Mouse (Mus musculus) cerebellum, postnatal 10 days (tissue): ENCODE measurements around the gene Orai3.
A peak's percentile ranks its signal among the peaks of the same experiment; 100 is the strongest.
"Not testable (repeated sequence)": the region's sequence is repeated elsewhere in the genome, so short reads cannot be mapped to it uniquely, and the experiment has no call there.

ENCODE experiments used
- DNase-seq, 2 experiments: peaks; one replicate each; pipeline ENCODE4 v3.0.0; 2021; ENCODE audit warnings: mixed read lengths in 2 of 2

The Orai3 gene

DNA sequence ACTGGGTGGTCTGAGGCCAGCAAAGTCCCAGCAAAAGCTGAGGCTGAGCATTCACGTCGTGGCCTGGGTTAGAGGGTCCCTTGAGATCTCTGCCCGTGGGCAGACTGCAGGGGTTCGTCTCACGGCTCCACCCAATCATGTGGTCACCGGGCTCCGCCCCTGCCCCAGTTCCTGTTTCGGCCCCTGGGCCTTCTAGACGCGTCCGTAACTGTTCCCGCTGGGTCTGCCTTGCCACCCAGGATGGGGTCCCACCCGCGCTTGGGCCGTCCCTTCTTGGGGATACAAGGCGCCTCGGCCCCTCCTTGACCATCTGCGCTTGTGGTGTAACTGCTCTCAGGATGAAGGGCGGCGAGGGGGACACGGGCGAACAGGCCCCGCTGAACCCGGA lies at the start of gene Orai3:
TSS of gene Orai3 (plus strand) at position 165 of the 388 bp plus-strand sequence.
- DNase-seq: peak; percentile 81

DNA sequence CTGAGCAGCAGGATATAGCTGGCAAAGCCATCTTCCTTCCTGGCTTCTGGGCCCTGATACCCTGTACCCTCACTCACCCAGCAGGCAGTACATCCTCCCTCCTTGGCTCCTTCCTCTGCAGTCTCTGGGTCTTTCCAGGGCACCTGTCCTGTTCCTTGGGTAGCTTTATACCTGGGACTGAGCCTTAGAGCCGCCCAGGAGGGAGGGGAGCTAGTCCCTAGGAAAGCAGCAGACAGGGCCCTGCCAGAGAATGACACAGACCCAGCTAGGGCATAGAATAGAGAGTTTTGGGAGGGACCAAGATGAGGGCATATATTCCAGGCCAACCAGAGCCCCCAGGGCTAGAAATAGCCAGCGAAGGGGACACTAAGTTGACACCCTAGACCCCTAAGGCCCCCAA lies 44.1 kb upstream of the Orai3 start:
- DNase-seq: no peak

DNA sequence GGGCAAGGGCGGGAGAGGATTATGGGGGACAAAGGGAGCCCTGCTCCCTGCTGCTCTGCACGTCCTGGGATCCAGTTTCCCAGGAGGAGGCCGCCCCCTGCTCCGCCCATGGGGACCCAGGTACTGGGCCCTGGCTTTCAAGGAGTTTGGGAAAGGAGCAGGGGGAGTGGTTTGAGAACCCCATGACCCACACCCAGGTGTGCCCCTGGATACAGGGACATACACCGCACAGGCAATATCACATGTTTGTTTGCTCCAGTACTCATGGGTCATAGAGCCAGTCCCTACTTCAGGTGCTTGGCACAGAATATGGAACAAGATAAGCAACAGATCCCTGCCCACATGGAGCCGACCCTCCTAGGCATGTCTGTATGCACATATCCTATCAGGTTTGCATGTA lies 43.7 kb upstream of the Orai3 start:
- no peak for DNase-seq

GRCm38 (mm10) chr7:127727898-127728297 lies 41.7 kb upstream of the Orai3 start:
- no peak for DNase-seq

- DNase-seq: no peak
Measured at GRCm38 (mm10) chr7:127730170-127730569, 39.4 kb upstream of the Orai3 start.

GRCm38 (mm10) chr7:127732066-127732465 lies 37.5 kb upstream of the Orai3 start, which contains the start of gene Ctf2:
Gene Ctf2, minus strand, starts transcription at chr7:127732166.
- DNase-seq: not testable (repeated sequence)

DNA sequence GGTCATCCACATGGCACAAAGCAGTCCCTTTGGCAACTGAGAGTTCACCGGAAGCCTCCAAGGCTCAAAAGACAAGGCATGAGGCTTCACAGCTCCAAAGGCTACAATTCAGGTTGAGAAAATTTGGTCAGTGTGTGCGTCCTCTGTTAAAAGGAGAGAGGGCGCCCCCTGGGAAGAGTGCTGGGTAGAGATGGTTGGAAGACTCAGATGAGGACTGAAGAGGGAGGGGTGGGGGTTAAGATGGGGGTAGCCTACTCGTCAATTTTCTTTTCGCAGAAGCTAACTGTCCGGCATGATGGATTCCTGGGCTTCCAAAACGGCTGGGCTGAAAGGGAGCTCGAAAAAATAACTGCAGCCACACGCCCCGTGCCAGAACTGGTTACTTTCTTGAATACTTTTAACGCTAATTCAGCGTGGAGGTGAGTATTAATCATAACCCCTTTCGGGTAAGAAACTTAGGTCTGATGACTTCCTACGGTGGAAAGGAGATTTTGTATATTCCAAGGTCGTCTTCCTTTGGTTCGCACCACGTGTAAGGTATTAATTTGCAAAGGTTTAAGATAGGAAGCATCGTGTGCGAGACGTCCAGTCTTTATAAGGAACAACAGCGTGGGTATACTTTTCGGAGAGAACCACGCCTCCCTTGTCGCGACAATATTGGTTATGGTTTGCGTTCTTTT lies 25.1 kb upstream of the Orai3 start, which contains the start of gene Fbxl19:
TSS of gene Fbxl19 (plus strand) at position 178 of the 680 bp plus-strand sequence.
- peak; percentile 90 to 91 for DNase-seq

- peak; percentile 93 to 96 for DNase-seq
Measured at GRCm38 (mm10) chr7:127745251-127745651, 24.4 kb upstream of the Orai3 start.

DNA sequence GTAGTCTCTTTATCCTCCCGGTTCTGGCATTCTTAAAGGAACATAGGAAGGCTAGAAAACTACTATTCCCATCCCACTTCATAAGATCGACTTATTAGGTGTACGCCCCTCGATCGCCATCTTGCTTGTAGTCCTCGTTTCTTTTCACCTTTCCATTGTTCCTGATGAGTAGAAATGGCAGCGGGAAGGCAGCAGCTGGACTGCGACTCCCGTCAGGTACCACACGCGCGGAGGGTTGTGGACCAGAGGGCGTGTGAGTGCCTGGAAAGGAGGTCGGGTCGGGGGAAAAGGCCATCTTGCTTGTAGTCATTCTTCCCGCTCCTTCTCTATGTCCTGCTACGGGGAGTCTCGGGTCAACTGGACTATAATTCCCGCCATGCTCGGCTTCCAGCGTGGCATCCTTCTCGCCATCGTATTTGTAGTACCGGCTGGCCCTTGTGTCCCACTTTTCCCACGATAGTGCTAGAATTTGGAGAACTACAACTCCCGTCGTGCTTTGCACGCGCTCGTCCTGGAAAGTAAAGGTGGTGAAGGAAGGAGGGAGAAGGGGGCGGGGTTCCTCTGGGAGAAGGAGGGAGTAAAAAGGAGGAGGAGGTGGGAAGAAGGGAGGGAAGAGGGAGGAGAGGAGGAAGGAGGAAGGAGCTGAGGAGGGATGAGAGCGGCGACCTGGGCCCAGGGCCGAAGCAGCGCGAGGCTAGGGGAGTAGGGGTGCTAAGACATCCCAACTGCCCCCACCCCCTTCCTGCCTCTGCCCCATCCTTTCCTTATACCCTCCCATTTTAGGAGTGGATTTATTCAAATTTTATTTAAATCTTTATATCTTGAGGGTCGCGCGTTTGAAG lies 23.7 kb upstream of the Orai3 start:
- peak; percentile 97 to 99 for DNase-seq

DNA sequence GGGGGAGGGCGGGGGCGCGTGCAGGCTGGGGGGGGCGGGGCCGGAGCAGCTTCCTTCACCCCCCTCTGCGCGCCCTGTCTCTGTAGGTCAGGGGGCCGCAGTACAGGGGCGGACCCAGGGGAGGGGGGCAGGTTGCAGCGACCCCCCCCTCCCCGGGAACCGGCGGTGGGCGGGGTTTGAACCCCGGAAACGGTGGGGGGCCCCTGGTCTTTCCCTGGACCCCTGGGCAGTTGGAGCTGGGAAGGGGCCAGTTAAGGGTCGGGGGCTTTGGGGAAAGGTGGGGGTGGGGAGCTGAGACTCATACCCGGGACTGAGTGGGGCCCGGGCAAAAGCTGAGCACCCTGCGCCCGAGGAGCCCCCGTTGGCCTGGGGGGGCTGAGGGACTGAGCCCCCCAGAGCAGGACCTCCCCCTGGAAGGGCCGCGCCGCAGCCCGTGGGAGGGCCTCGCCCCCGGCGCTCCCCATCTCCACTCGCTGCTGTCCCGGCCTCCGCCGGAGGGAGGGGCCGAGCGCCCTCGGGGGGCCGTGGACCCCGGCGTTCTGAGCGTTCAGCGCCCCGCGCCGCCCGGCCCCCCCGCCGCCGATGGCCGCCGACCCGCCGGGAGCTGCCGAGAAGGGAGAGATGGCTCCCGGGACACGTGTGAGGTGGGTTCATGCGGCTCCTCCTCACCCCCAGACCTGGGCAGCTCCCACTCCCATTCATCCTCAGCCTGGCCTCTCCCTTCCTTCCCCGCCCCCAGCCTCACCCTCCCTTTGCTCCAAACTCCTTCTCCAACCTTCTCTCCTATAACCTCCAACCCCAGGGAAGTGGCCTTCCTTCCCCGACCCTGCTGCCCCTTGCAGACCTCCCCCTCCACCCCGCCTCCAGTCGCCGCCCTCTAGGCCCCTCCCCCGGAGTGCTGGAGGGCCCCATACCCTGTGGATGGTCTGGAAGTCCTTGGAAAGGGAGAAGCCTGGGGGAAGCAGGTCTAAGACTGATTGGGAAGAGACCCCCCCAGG lies 22.8 kb upstream of the Orai3 start:
- peak; percentile 78 to 81 for DNase-seq

GRCm38 (mm10) chr7:127747559-127748234 lies 21.9 kb upstream of the Orai3 start:
- DNase-seq: no peak

- DNase-seq: no peak
Measured at GRCm38 (mm10) chr7:127748235-127748560, 21.4 kb upstream of the Orai3 start.

DNA sequence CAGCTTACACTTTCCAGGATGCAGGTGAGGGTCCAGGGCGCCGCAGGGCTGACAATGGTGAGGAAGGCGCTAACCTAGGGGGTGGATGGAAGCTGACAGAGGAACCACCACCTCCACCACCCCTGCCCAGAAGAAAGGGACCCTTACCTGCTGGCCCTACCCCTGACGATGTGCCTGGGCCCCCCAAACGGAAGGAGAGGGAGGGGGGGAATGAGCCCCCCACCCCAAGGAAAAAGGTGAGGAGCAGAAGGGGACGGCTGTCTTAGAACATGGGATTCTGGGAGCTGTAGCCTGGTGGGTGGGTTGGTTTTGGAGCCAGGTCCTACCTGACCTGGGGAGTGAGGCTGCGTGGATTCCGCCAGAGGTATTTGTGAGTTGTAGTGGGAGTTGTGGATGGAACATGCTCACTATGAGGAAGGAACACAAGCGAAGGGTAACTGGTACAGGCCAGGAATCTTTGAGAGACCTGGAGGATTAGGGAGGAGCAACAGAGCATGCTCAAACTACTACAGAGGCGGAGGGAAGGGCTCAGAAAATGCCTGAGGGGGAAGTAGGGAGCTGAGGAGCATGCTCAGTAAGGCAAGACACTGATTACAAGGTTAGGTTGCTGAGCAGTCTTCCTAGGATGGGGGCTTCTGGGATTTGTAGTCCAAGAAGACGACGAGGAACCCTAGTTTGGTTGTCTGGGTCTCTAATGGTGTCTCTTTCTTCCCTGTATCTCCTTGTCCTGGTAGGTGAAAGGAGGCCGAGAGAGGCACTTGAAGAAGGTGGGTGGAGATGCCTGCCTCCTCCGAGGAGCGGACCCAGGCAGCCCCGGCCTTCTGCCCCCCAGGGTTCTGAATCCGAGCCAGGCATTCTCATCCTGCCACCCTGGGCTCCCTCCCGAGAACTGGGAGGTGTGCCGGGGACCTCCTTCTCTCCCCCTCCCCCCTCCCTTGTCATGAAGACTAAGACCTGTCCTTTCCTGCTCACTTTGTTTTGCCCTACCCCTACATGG lies 19.2 kb upstream of the Orai3 start:
- DNase-seq: peak; percentile 51 to 52

- no peak for DNase-seq
Measured at GRCm38 (mm10) chr7:127751619-127752018, 18.0 kb upstream of the Orai3 start.

GRCm38 (mm10) chr7:127752069-127752468 lies 17.5 kb upstream of the Orai3 start:
- no peak for DNase-seq

DNA sequence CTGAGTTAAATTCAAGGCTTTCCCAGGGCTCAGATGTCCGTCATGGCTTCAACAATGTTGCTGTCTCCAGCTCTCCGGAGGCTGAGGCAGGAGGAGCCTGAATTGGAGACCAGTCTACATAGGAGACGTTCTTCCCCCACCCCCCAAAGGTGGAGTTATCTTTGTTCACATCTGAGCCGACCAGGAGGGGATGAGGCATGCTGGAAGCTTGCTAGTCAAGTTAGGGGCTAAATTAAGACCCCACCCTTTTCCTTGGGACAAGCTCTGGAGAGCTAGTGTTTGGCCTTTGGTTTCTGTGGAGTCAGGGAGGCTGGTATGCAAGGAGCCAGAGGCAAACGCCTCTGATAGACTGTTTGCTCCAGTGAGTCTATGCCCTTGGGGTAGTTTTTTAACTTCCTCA lies 16.5 kb upstream of the Orai3 start:
- DNase-seq: no peak

- no peak for DNase-seq
Measured at GRCm38 (mm10) chr7:127753741-127754140, 15.9 kb upstream of the Orai3 start.

- no peak for DNase-seq
Measured at GRCm38 (mm10) chr7:127759716-127760115, 9.9 kb upstream of the Orai3 start.

DNA sequence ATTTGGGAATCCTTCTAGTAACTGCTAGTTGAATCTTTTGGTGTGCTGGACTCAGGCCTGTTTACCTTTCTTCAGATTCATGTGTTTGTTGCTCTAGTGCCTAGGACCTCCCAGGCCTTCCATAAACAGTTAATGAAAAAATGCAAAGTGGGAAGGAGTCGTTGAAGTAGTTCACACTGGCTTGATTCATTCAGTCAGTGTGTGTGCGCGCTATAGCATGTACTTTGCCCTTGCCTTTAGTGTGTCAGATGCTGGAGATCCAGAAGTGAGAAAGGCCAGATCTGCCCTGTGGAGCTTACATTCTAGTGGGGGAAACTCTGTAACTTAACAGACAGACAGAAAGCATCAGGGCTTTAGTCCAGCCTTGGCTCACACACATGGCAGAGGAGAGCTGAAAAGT lies 9.1 kb upstream of the Orai3 start:
- no peak for DNase-seq

DNA sequence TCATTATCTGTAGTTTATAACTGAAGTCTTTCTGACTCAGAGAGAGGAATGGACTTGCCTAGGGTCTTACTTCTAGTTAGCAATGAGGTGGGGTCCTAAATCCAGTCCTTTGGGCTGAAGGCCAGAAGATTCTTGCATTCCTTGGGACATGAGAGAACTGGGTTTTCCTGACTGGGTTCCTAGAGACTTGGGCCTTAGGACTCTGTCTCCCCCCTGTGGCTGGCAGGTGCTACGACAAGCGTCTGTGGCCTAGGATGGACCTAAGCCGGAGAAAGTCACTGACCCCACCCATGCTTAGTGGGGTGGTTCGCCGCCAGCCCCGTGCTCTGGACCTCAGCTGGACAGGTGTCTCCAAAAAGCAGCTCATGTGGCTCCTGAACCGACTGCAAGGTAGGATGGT lies 8.6 kb upstream of the Orai3 start:
- DNase-seq: peak; percentile 85 to 88

- no peak for DNase-seq
Measured at GRCm38 (mm10) chr7:127763642-127764041, 6.0 kb upstream of the Orai3 start.
